Mouse (Mus musculus): ENCODE measurements around the gene Unc119b.
A peak's percentile ranks its signal among the peaks of the same experiment; 100 is the strongest.
"Not testable (repeated sequence)": the region's sequence is repeated elsewhere in the genome, so short reads cannot be mapped to it uniquely, and the experiment has no call there.

The Unc119b gene

GRCm38 (mm10) chr5:115081636-115082035 is 53.1 kb downstream of the Unc119b start:
- DNase-seq: no peak

DNA sequence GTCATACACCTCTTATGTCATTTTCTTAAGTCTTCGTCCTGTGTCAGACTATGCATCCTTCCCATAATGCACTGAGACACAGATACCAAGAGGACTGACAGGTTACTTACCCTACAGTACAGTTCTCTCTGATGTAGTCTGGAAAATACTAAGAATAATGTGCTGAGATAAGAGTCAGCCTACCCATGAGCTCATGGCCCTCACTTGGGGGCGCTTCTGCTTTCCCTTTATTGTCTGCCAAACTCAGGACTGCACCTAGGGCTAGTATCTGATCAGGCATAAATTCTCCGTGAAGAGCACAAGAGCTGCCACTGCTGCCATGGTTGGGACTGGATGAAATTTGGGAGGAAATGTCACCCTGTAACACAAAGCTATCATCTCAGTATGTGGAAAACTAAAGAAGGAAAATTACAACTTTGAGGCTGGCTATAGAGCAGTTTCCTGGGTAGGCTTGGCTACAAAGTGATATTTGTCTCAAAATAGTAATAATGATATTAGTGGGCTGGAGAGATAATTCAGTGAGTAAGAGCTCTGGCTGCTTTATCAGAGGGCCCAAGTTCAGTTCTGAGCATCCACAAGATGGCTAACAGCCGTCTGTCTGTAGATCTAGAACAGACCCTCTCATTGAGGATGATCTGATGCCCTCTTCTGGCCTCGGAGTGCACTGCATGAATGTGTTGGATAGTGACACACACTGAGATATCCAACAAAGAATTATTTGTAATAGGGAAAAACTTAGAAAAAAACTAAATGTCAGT is 58.5 kb downstream of the Unc119b start:
- DNase-seq: peak; percentile 40

DNA sequence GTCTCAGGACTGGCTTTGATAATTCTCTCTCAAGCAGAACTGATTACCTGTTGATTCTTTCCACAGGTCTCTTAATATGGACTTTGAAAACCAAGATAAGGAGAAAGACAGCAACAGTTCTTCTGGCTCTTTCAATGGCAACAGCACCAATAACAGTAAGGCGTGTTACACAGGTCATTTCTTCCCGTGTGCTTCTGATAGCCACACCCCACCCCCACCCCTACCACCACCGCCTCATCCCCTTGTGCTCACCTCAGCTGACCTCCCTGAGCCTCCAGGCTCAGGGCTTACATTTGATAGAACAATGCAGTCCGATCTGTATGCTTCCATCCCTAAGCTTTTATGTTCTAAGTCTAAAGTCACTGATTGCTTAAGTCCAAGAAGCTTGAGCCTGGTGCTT is 60.0 kb downstream of the Unc119b start:
- DNase-seq: no peak

- not testable (repeated sequence) for DNase-seq
Measured at GRCm38 (mm10) chr5:115073306-115073705, 61.5 kb downstream of the Unc119b start.

Data from kidney, adult 11 months (tissue).